Mouse (Mus musculus): ENCODE measurements at regions not wholly inside any gene's neighbourhood (a gene's known extent, or its start where the extent isn't known, plus 50 kb on each side); places are given as distances from the start of the nearest gene placed in this dataset.

GRCm38 (mm10) chr11:89229726-89230125 is 72.4 kb downstream of the Nog start:
- TF ChIP-seq CTCF (IDR thresholded peaks at IDR 0.05; ENCODE audit: low read depth) (no peak), EP300 (IDR thresholded peaks at IDR 0.05; ENCODE audit: low read depth) (no peak)

Measured in liver, embryonic 14.5 days (tissue).